Mouse (Mus musculus): ENCODE measurements at regions not wholly inside any gene's neighbourhood (a gene's known extent, or its start where the extent isn't known, plus 50 kb on each side); places are given as distances from the start of the nearest gene placed in this dataset.

- no peaks in the 10 kb centered on the region for H3K9me3 ChIP-seq
- no peak overlapping the region for H3K4me3 ChIP-seq
- no peak overlapping the region for H3K27ac ChIP-seq
- no peak for ATAC-seq (replicated peaks)
- H3K9ac ChIP-seq, result no peak overlapping the region
- H3K4me2 ChIP-seq, result no peak overlapping the region
- H3K4me1 ChIP-seq, result no peaks in the 10 kb centered on the region
- no peaks in the 10 kb centered on the region for H3K27me3 ChIP-seq (replicated peaks)
- H3K36me3 ChIP-seq (replicated peaks), result no peaks in the 10 kb centered on the region
- 67% methylated on average over 6 of the region's 6 CpGs for WGBS
Measured at GRCm38 (mm10) chr7:88185120-88185796, 92.6 kb upstream of the Ctsc start.

DNA sequence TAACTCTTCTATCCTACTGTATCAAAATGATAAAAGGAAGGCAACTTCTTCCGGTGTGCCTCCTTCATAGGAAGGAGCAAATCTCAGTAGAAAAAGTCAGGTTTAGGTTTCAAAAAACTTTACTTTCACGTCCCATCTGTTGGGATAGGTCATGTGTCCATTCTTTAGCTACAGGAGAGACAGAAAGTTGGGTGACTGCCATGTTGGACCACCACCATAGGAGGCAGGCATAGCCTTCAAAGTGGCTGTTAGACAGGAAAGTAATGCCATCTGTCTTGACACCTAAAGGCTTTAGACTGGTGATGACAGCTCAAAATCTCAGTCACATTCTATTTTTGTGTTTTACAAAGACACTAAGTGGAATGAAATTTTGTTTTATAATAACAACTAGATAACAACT is 90.3 kb upstream of the Ctsc start:
- no peak overlapping the region for H3K4me3 ChIP-seq
- no peaks in the 10 kb centered on the region for H3K4me1 ChIP-seq
- H3K27ac ChIP-seq, result no peak overlapping the region
- WGBS, result 77% methylated on average over 2 of the region's 2 CpGs
- no peak overlapping the region for H3K4me2 ChIP-seq
- H3K9ac ChIP-seq, result no peak overlapping the region
- H3K36me3 ChIP-seq (replicated peaks), result no peaks in the 10 kb centered on the region
- H3K9me3 ChIP-seq, result no peaks in the 10 kb centered on the region
- no peak for ATAC-seq (replicated peaks)
- no peaks in the 10 kb centered on the region for H3K27me3 ChIP-seq (replicated peaks)

DNA sequence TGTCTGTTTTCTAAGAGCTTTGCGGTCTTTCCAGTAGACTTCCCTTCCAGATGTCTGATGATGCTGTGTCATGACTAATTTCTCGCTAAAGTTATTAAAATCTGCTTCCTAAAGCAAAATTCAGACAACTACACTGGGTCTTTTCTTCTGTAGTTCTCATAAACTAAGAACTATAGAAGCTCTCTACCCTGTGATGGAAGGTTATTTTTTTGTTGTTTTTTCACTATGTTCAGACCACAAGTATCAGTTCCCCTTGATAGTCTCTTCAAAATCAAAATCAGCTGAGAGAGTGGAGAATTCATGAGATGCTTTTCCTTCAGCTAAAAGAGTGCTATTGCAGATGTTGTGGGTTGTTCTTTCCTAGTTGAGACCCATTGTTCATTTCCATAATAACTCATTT is 85.1 kb upstream of the Ctsc start:
- ATAC-seq (replicated peaks), result no peak
- H3K9ac ChIP-seq, result no peak overlapping the region
- H3K27ac ChIP-seq, result no peak overlapping the region
- H3K9me3 ChIP-seq, result no peaks in the 10 kb centered on the region
- H3K27me3 ChIP-seq (replicated peaks), result no peaks in the 10 kb centered on the region
- no peaks in the 10 kb centered on the region for H3K4me1 ChIP-seq
- 92% methylated on average over 2 of the region's 2 CpGs for WGBS
- no peak overlapping the region for H3K4me3 ChIP-seq
- H3K4me2 ChIP-seq, result no peak overlapping the region
- no peaks in the 10 kb centered on the region for H3K36me3 ChIP-seq (replicated peaks)

- ATAC-seq (replicated peaks), result no peak
- no peaks in the 10 kb centered on the region for H3K27me3 ChIP-seq (replicated peaks)
- H3K27ac ChIP-seq, result no peak overlapping the region
- no peak overlapping the region for H3K4me2 ChIP-seq
- H3K9ac ChIP-seq, result no peak overlapping the region
- no peaks in the 10 kb centered on the region for H3K4me1 ChIP-seq
- H3K9me3 ChIP-seq, result no peaks in the 10 kb centered on the region
- no peaks in the 10 kb centered on the region for H3K36me3 ChIP-seq (replicated peaks)
- 50% methylated on average over 4 of the region's 4 CpGs for WGBS
- H3K4me3 ChIP-seq, result no peak overlapping the region
Measured at GRCm38 (mm10) chr7:88199043-88199442, 78.8 kb upstream of the Ctsc start.

- no peak overlapping the region for H3K4me3 ChIP-seq
- H3K27me3 ChIP-seq (replicated peaks), result no peaks in the 10 kb centered on the region
- no peaks in the 10 kb centered on the region for H3K9me3 ChIP-seq
- no peaks in the 10 kb centered on the region for H3K4me1 ChIP-seq
- ATAC-seq (replicated peaks), result no peak
- H3K4me2 ChIP-seq, result no peak overlapping the region
- no peak overlapping the region for H3K27ac ChIP-seq
- 86% methylated on average over 5 of the region's 5 CpGs for WGBS
- H3K9ac ChIP-seq, result no peak overlapping the region
- H3K36me3 ChIP-seq (replicated peaks), result no peaks in the 10 kb centered on the region
Measured at GRCm38 (mm10) chr7:88199929-88200538, 77.9 kb upstream of the Ctsc start.

- H3K4me2 ChIP-seq, result no peak overlapping the region
- H3K9ac ChIP-seq, result no peak overlapping the region
- peaks cover under 1% of the 10 kb centered on the region for H3K4me1 ChIP-seq
- WGBS, result 88% methylated on average over 3 of the region's 3 CpGs
- no peaks in the 10 kb centered on the region for H3K27me3 ChIP-seq (replicated peaks)
- H3K27ac ChIP-seq, result no peak overlapping the region
- no peaks in the 10 kb centered on the region for H3K9me3 ChIP-seq
- ATAC-seq (replicated peaks), result no peak
- H3K36me3 ChIP-seq (replicated peaks), result no peaks in the 10 kb centered on the region
- no peak overlapping the region for H3K4me3 ChIP-seq
Measured at GRCm38 (mm10) chr7:88201658-88202364, 76.1 kb upstream of the Ctsc start.

DNA sequence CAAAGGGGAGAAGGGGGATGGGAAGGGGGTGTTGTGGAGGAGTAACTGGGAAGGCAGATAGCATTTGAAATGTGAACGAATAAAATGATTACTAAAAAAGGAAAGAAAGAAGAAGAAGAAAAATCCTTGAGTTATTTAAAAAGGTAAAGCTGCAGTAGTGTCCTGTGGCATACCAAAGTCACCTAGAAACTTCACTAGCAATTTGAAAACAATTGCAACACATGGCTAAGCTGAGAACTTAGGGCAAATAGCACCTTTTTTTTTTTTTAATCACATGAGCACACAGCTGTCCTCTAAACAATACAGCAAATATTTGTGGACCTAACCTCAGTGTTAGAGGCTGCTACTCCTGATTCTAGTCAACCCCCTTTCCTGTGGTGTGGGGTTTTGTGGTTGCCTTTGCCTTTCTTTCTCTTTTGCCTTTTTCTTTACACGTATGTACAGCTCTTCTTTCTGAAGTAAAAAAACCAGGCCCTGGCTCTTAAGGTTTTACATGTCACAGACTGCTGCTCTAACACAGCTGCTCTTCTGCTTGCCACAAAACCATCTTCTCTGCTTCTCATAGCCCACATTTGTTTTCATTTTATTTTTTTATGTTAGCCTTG is 71.6 kb upstream of the Ctsc start:
- WGBS, result 29% methylated on average over 2 of the region's 2 CpGs
- H3K9ac ChIP-seq, result no peak overlapping the region
- no peak for ATAC-seq (replicated peaks)
- H3K4me1 ChIP-seq, result peaks cover 6% of the 10 kb centered on the region
- no peaks in the 10 kb centered on the region for H3K36me3 ChIP-seq (replicated peaks)
- H3K4me2 ChIP-seq, result no peak overlapping the region
- no peaks in the 10 kb centered on the region for H3K9me3 ChIP-seq
- H3K27me3 ChIP-seq (replicated peaks), result no peaks in the 10 kb centered on the region
- H3K27ac ChIP-seq, result no peak overlapping the region
- no peak overlapping the region for H3K4me3 ChIP-seq

DNA sequence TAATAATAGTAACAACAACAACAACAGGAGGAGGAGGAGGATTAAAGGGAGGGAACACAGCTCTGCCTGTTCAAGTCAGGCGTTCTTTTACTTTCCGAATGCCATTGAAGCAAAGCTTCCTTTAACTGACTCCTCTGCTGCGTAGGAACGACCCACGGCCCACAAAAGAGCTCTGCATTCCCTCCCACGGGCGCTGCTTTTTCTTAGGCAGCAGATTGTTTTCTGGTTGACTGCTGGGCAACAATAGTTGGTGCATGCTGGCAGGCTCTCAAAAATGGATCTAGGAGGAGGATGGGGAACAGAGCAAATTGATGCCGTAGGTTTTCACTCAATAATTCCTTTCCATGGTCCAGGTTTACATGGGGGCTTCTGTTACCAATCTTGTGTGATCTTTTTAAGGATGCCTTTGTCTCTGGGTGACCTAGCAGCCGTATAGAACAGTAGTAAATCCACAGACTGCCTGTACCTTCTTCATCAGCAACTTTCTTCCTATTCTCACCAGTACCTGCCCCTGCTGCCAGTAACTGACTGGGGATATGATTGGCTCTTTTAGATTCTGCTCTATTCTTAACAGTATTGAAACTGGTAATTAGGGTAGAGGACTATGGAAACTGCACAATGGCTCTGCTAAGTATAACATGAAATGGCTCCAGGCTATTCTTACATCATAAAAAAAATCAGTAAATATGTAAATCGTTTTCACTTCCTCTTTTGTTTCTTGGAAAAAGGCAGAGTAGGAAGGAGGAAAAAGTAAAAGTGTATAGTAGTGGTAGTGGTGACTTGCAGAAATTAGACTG is 70.8 kb upstream of the Ctsc start:
- Histone ChIP-seq H3K9me3 (no peaks in the 10 kb centered on the region), H3K9ac (no peak overlapping the region), H3K4me2 (peak overlapping the region; percentile 33), H3K27ac (peak overlapping the region; percentile 38; the same call in 1 of the 2 replicates), H3K36me3 (replicated peaks) (no peaks in the 10 kb centered on the region), H3K4me1 (peaks cover 6% of the 10 kb centered on the region), H3K27me3 (replicated peaks) (no peaks in the 10 kb centered on the region), H3K4me3 (no peak overlapping the region)
- peak; percentile 70; the same call in 1 of the 2 replicates for ATAC-seq (replicated peaks)
- 9% methylated on average over 10 of the region's 10 CpGs for WGBS

GRCm38 (mm10) chr7:88214713-88215198 is 63.1 kb upstream of the Ctsc start:
- Histone ChIP-seq H3K4me2 (no peak overlapping the region), H3K4me3 (no peak overlapping the region), H3K4me1 (no peaks in the 10 kb centered on the region), H3K27me3 (replicated peaks) (no peaks in the 10 kb centered on the region), H3K27ac (no peak overlapping the region), H3K9ac (no peak overlapping the region), H3K9me3 (no peaks in the 10 kb centered on the region), H3K36me3 (replicated peaks) (no peaks in the 10 kb centered on the region)
- 71% methylated on average over 2 of the region's 2 CpGs for WGBS
- no peak for ATAC-seq (replicated peaks)

DNA sequence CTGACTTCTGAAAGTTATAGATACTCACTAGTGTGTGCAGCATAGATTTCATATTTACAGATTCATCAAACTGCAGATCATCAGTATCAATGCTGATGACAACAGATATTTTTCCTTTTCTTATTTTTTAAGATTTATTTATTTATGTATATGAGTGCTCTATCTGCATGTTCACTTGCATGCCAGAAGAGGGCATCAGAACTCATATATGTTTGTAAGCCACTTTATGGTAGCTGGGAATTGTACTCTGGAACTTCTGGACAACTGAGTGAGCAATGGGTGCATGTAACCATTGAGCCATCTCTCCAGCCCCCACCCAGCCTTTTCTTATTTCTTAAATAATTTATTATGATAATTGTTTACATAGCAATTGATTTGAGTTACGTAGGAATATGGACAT is 62.5 kb upstream of the Ctsc start:
- Histone ChIP-seq H3K4me3 (no peak overlapping the region), H3K36me3 (replicated peaks) (no peaks in the 10 kb centered on the region), H3K9me3 (no peaks in the 10 kb centered on the region), H3K27me3 (replicated peaks) (no peaks in the 10 kb centered on the region), H3K27ac (no peak overlapping the region), H3K4me2 (no peak overlapping the region), H3K4me1 (no peaks in the 10 kb centered on the region), H3K9ac (no peak overlapping the region)
- ATAC-seq (replicated peaks), result no peak
- 98% methylated on average over 1 of the region's 1 CpGs for WGBS

- H3K36me3 ChIP-seq (replicated peaks), result no peaks in the 10 kb centered on the region
- H3K4me3 ChIP-seq, result no peak overlapping the region
- no peaks in the 10 kb centered on the region for H3K27me3 ChIP-seq (replicated peaks)
- H3K4me1 ChIP-seq, result no peaks in the 10 kb centered on the region
- H3K9ac ChIP-seq, result no peak overlapping the region
- H3K27ac ChIP-seq, result no peak overlapping the region
- ATAC-seq (replicated peaks), result no peak
- no peaks in the 10 kb centered on the region for H3K9me3 ChIP-seq
- 86% methylated on average over 2 of the region's 2 CpGs for WGBS
- no peak overlapping the region for H3K4me2 ChIP-seq
Measured at GRCm38 (mm10) chr7:88222141-88222540, 55.7 kb upstream of the Ctsc start.

- H3K27ac ChIP-seq, result no peak overlapping the region
- 55% methylated on average over 1 of the region's 1 CpGs for WGBS
- no peaks in the 10 kb centered on the region for H3K36me3 ChIP-seq (replicated peaks)
- no peaks in the 10 kb centered on the region for H3K9me3 ChIP-seq
- no peak overlapping the region for H3K4me2 ChIP-seq
- H3K9ac ChIP-seq, result no peak overlapping the region
- no peaks in the 10 kb centered on the region for H3K4me1 ChIP-seq
- ATAC-seq (replicated peaks), result no peak
- no peaks in the 10 kb centered on the region for H3K27me3 ChIP-seq (replicated peaks)
- no peak overlapping the region for H3K4me3 ChIP-seq
Measured at GRCm38 (mm10) chr7:88225800-88226199, 52.1 kb upstream of the Ctsc start.
